Mouse (Mus musculus): ENCODE measurements around the gene Arf6. TPM values are rescaled to one million over a fixed set of nuclear protein-coding genes. Genes with fewer than 3 reads are reported as not detected.
"Not testable (repeated sequence)": the region's sequence is repeated elsewhere in the genome, so short reads cannot be mapped to it uniquely, and the experiment has no call there.

The Arf6 gene
- polyA plus RNA-seq, 1 experiment from 2014 or later = 34.5 TPM

GRCm38 (mm10) chr12:69371421-69371853 is 513 bp upstream of the Arf6 start:
- 0% methylated on average over 23 of the region's 24 CpGs for WGBS
- peak overlapping the region; percentile 100 for H3K4me3 ChIP-seq (replicated peaks; ENCODE audit: low read length)
- peak; percentile 91 for ATAC-seq (ENCODE audit: low FRiP score)
- peak overlapping the region; percentile 94 for H3K27ac ChIP-seq
- H3K9me3 ChIP-seq (ENCODE audit: control insufficient read depth, low read length) = no peaks in the 10 kb centered on the region
- no peak for DNase-seq (ENCODE audit: low spot score)
- peaks cover 20% of the 10 kb centered on the region for H3K36me3 ChIP-seq (replicated peaks; ENCODE audit: control insufficient read depth, insufficient read depth)
- H3K4me1 ChIP-seq (replicated peaks; ENCODE audit: control insufficient read depth, insufficient read depth, low read length) = peaks cover 23% of the 10 kb centered on the region
- peak overlapping the region; percentile 97 for H3K4me2 ChIP-seq (replicated peaks)
- H3K9ac ChIP-seq = peak overlapping the region; percentile 69
- no peaks in the 10 kb centered on the region for H3K27me3 ChIP-seq (ENCODE audit: control insufficient read depth, insufficient read depth, low read length)

DNA sequence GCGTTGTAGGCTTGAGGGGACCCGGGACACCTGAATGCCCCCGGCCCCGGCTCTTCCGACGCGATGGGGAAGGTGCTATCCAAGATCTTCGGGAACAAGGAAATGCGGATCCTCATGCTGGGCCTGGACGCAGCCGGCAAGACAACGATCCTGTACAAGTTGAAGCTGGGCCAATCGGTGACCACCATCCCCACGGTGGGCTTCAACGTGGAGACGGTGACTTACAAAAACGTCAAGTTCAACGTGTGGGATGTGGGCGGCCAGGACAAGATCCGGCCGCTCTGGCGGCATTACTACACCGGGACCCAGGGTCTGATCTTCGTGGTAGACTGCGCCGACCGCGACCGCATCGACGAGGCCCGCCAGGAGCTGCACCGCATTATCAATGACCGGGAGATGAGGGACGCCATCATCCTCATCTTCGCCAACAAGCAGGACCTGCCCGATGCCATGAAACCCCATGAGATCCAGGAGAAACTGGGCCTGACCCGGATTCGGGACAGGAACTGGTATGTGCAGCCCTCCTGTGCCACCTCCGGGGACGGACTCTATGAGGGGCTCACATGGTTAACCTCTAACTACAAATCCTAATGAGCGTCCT is 881 bp downstream of the Arf6 start:
- peak overlapping the region; percentile 96 for H3K9ac ChIP-seq
- no peaks in the 10 kb centered on the region for H3K9me3 ChIP-seq (ENCODE audit: control insufficient read depth, low read length)
- no peak for DNase-seq (ENCODE audit: low spot score)
- peak overlapping the region; percentile 100 for H3K4me3 ChIP-seq (replicated peaks; ENCODE audit: low read length)
- H3K4me2 ChIP-seq (replicated peaks) = peak overlapping the region; percentile 97
- no peaks in the 10 kb centered on the region for H3K27me3 ChIP-seq (ENCODE audit: control insufficient read depth, insufficient read depth, low read length)
- peaks cover 20% of the 10 kb centered on the region for H3K36me3 ChIP-seq (replicated peaks; ENCODE audit: control insufficient read depth, insufficient read depth)
- H3K27ac ChIP-seq = peak overlapping the region; percentile 94
- under 1% methylated on average over 42 of the region's 42 CpGs for WGBS
- ATAC-seq (ENCODE audit: low FRiP score) = peak; percentile 4; the same call in 1 of the 2 replicates
- peaks cover 23% of the 10 kb centered on the region for H3K4me1 ChIP-seq (replicated peaks; ENCODE audit: control insufficient read depth, insufficient read depth, low read length)

DNA sequence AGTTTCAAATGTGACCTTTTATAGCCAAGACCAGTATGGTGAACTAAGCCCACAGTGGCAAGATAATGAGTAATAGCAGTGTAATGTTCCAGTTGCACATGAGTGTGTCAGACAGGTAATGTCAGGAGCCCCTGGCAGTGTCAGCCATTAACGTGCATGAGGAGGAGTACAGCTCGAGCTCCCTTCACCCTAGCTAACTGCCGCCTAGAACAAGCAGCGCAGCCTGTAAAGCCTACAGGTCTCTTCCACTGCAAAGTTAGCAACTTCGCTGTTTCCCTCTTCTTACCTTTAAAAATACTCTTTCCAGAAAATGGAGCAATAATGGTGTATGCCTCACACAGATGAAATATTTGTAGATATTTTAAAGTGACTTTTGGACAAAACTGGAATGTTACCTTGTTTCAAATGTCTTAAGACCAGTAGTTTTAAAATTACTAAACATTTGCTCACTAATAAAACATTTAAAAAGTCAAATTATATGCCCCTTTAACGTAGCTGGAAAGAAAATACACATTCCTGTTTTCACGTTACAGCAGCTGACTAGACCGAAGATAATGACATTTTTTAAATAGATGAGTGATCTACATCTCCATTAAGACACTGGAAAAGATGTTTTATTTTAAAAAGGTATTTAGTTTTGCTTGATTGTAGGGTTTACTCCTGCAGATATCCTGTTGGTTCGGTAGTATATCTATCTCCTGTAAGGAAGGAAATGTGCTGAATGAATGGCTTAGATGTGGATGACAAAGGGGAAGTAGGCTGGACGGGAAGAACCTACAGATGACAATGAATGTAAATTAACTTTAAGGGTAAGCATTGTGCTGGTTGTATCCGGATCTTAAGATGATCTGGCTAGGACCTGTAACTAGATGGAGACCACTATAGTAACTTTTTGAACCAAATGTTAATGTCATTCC is 2.2 kb downstream of the Arf6 start:
- H3K4me1 ChIP-seq (replicated peaks; ENCODE audit: control insufficient read depth, insufficient read depth, low read length) = peaks cover 23% of the 10 kb centered on the region
- H3K4me2 ChIP-seq (replicated peaks) = peak overlapping the region; percentile 97
- DNase-seq (ENCODE audit: low spot score) (no peak), ATAC-seq (ENCODE audit: low FRiP score) (no peak)
- peak overlapping the region; percentile 96 for H3K9ac ChIP-seq
- WGBS = 42% methylated on average over 11 of the region's 11 CpGs
- H3K27ac ChIP-seq = no peak overlapping the region
- peak overlapping the region; percentile 100 for H3K4me3 ChIP-seq (replicated peaks; ENCODE audit: low read length)
- H3K36me3 ChIP-seq (replicated peaks; ENCODE audit: control insufficient read depth, insufficient read depth) = peaks cover 28% of the 10 kb centered on the region
- no peaks in the 10 kb centered on the region for H3K27me3 ChIP-seq (ENCODE audit: control insufficient read depth, insufficient read depth, low read length)
- H3K9me3 ChIP-seq (ENCODE audit: control insufficient read depth, low read length) = no peaks in the 10 kb centered on the region

DNA sequence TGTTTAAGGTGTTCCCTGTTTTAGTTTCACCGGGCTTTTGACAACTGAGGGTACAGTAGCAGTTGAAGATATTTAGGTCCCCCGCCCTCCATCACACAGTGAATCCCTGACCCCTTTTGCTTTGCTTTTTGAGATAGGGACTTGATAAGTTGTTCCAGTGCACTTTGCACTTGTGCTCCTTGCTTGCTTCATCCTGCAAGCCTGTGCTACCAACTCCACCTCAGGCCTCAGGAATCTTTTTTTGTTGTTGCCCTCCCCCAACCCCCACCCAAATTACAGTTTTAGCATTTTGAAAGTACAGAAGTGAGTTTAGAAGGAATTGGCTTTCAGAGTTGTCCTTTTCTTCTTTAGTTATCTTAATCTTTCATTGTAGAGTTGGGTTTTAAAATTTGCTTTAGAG is 4.2 kb downstream of the Arf6 start:
- no peak overlapping the region for H3K27ac ChIP-seq
- WGBS = 86% methylated on average over 2 of the region's 2 CpGs
- H3K4me2 ChIP-seq (replicated peaks) = no peak overlapping the region
- no peak overlapping the region for H3K4me3 ChIP-seq (replicated peaks; ENCODE audit: low read length)
- no peak for ATAC-seq (ENCODE audit: low FRiP score)
- DNase-seq (ENCODE audit: low spot score) = no peak
- H3K4me1 ChIP-seq (replicated peaks; ENCODE audit: control insufficient read depth, insufficient read depth, low read length) = peaks cover 19% of the 10 kb centered on the region
- H3K9me3 ChIP-seq (ENCODE audit: control insufficient read depth, low read length) = no peaks in the 10 kb centered on the region
- H3K9ac ChIP-seq = no peak overlapping the region
- no peaks in the 10 kb centered on the region for H3K27me3 ChIP-seq (ENCODE audit: control insufficient read depth, insufficient read depth, low read length)
- peaks cover 28% of the 10 kb centered on the region for H3K36me3 ChIP-seq (replicated peaks; ENCODE audit: control insufficient read depth, insufficient read depth)

DNA sequence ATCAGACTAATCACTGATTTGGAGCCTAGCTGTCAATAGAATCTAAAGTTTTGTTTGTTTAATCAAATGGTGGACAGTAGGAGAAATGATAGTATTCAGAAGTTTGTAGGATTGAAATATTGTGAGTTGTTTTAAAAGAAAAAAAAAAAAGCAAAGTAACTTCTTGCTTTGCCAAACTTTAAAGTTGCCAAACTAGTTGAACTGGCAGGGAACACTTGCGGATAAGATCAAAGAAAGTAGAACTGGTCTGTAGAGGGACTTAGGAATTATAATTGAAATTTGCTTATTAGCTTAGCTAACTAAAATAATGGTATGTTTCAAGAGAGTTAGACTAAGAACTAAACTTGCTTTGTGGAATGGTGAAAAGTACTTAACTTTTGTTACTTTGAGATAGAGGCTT is 5.2 kb downstream of the Arf6 start:
- no peak overlapping the region for H3K9ac ChIP-seq
- H3K36me3 ChIP-seq (replicated peaks; ENCODE audit: control insufficient read depth, insufficient read depth) = peaks cover 28% of the 10 kb centered on the region
- no peak overlapping the region for H3K4me2 ChIP-seq (replicated peaks)
- H3K4me3 ChIP-seq (replicated peaks; ENCODE audit: low read length) = no peak overlapping the region
- DNase-seq (ENCODE audit: low spot score) (no peak), ATAC-seq (ENCODE audit: low FRiP score) (no peak)
- 100% methylated on average over 1 of the region's 1 CpGs for WGBS
- peaks cover 19% of the 10 kb centered on the region for H3K4me1 ChIP-seq (replicated peaks; ENCODE audit: control insufficient read depth, insufficient read depth, low read length)
- H3K27ac ChIP-seq = no peak overlapping the region
- no peaks in the 10 kb centered on the region for H3K9me3 ChIP-seq (ENCODE audit: control insufficient read depth, low read length)
- no peaks in the 10 kb centered on the region for H3K27me3 ChIP-seq (ENCODE audit: control insufficient read depth, insufficient read depth, low read length)

DNA sequence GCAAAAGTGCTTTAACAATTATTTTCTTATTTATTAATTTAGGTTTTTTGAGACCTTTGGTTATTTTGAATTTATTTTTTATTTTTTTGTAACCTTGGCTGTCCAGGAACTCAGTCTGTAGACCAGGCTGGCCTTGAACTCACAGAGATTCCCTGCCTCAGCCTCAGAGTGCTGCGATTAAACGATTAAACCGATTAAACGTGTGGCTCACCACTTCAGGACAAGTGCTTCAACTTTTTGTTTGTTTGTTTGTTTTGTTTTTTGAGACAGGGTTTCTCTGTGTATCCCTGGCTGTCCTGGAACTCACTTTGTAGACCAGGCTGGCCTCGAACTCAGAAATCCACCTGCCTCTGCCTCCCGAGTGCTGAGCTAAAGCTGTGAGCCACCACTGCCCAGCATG is 5.7 kb downstream of the Arf6 start:
- not testable (repeated sequence) for H3K27ac ChIP-seq; H3K9me3 ChIP-seq (ENCODE audit: control insufficient read depth, low read length); ATAC-seq (ENCODE audit: low FRiP score); DNase-seq (ENCODE audit: low spot score); H3K9ac ChIP-seq; H3K4me3 ChIP-seq (replicated peaks; ENCODE audit: low read length); H3K4me2 ChIP-seq (replicated peaks); H3K27me3 ChIP-seq (ENCODE audit: control insufficient read depth, insufficient read depth, low read length)
- Histone ChIP-seq H3K36me3 (replicated peaks; ENCODE audit: control insufficient read depth, insufficient read depth) (peaks cover 28% of the 10 kb centered on the region), H3K4me1 (replicated peaks; ENCODE audit: control insufficient read depth, insufficient read depth, low read length) (peaks cover 19% of the 10 kb centered on the region)
- 94% methylated on average over 6 of the region's 6 CpGs for WGBS

DNA sequence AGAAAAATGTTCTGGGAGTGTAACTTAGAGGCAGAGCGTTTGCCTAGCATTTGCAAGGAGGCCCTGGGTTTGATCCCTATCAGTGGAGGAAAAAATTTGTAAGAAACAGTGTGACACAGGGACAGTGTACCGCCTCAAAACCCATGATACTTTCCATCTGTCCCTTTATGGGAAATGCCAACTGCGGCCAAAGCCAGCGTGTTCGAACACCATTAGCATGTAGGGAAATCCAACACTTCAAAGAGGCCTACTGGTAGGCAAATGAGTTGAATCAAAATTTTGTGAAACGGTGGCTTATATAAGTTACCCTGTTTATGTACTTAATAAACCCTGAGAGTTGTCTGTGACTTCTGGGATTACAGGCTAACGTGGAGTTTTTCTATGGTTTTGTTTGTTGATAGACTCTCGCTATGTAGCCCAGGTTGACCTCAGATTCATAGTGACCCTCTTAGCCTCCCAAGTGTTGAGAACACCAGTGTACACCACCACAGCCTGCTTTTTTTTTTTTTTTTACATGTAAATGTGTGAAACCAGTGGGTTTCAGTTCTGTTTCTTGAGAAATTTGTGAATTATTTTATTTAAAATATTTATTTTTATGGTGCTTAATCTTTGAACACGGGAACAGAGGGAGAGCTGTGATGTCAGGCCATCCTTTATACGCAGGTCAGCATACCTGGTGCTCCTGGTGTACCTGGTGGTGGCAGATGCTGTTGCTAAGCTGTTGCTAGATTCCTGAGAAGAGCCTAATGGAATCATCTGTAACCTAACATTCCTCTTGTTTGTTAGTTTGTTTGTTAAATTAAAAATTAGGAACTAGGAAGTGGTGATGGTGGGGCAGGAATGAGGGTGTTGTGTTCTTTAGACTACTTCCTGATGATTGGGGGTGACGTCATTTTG is 6.9 kb downstream of the Arf6 start:
- ATAC-seq (ENCODE audit: low FRiP score) = no peak
- peaks cover 23% of the 10 kb centered on the region for H3K36me3 ChIP-seq (replicated peaks; ENCODE audit: control insufficient read depth, insufficient read depth)
- WGBS = 94% methylated on average over 11 of the region's 11 CpGs

GRCm38 (mm10) chr12:69382880-69383279 is 10.9 kb downstream of the Arf6 start:
- ATAC-seq (ENCODE audit: low FRiP score) = no peak
- Histone ChIP-seq H3K27ac (no peak overlapping the region), H3K9me3 (ENCODE audit: control insufficient read depth, low read length) (no peaks in the 10 kb centered on the region), H3K4me3 (replicated peaks; ENCODE audit: low read length) (no peak overlapping the region), H3K27me3 (ENCODE audit: control insufficient read depth, insufficient read depth, low read length) (no peaks in the 10 kb centered on the region), H3K4me1 (replicated peaks; ENCODE audit: control insufficient read depth, insufficient read depth, low read length) (no peaks in the 10 kb centered on the region), H3K9ac (no peak overlapping the region), H3K4me2 (replicated peaks) (no peak overlapping the region), H3K36me3 (replicated peaks; ENCODE audit: control insufficient read depth, insufficient read depth) (peaks cover 8% of the 10 kb centered on the region)
- no peak for DNase-seq (ENCODE audit: low spot score)
- WGBS = 94% methylated on average over 1 of the region's 1 CpGs

More for the DNA sequence above, 6.9 kb downstream of the Arf6 start:
- H3K27me3 ChIP-seq (ENCODE audit: control insufficient read depth, insufficient read depth, low read length) = no peaks in the 10 kb centered on the region
- H3K27ac ChIP-seq = no peak overlapping the region
- no peaks in the 10 kb centered on the region for H3K9me3 ChIP-seq (ENCODE audit: control insufficient read depth, low read length)
- H3K4me1 ChIP-seq (replicated peaks; ENCODE audit: control insufficient read depth, insufficient read depth, low read length) = peaks cover 10% of the 10 kb centered on the region
- no peak overlapping the region for H3K4me3 ChIP-seq (replicated peaks; ENCODE audit: low read length)
- no peak overlapping the region for H3K4me2 ChIP-seq (replicated peaks)
- H3K9ac ChIP-seq = no peak overlapping the region
- DNase-seq (ENCODE audit: low spot score) = no peak

DNA sequence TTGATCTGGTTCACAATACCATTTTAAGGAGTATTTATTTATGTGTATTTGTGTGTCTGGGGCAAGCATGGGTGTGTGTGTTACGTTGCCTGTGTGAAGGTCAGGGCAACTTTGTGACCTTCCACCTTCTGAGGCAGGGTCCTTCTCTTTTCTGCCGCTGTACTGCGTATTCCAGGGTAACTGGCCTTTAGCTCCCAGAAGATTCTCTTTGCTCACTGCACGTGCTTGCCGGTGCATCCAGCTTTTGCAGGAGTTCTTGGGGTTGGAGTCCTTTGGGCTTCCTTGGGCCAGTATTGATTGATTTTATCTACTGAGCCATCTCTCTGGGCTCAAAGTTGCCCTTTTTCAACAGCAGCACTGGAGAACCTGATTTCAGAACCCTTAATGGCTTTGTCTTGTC is 12.7 kb downstream of the Arf6 start:
- ATAC-seq (ENCODE audit: low FRiP score) (no peak), DNase-seq (ENCODE audit: low spot score) (no peak)
- Histone ChIP-seq H3K9me3 (ENCODE audit: control insufficient read depth, low read length) (no peaks in the 10 kb centered on the region), H3K27me3 (ENCODE audit: control insufficient read depth, insufficient read depth, low read length) (no peaks in the 10 kb centered on the region), H3K36me3 (replicated peaks; ENCODE audit: control insufficient read depth, insufficient read depth) (no peaks in the 10 kb centered on the region), H3K4me1 (replicated peaks; ENCODE audit: control insufficient read depth, insufficient read depth, low read length) (no peaks in the 10 kb centered on the region), H3K4me2 (replicated peaks) (no peak overlapping the region), H3K27ac (no peak overlapping the region), H3K9ac (no peak overlapping the region), H3K4me3 (replicated peaks; ENCODE audit: low read length) (no peak overlapping the region)
- WGBS = 93% methylated on average over 5 of the region's 5 CpGs

Measured in hindbrain, embryonic 14.5 days (tissue).